13 mouse cellular contexts compared by ENCODE assay signal in the genomic region with DNA sequence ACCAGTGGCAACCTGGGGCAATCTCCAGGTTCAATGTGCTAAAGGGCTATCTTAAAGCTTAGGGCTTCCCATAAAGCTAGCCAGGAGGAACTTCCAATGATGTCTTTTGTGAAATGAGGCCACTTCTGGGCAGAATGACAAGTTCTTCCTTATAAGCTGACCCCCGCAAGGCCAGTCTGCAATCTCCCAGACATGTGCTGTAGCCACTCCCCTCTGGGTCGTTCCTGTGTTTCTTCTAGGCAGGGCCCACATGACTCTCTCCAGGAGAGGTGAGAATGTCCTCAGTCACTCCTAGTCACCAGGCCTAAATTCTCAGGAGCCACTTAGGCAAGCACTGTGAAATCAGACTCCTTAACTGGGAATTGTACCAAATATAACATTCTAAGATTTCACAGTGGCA. TPM values are rescaled to one million over a fixed set of nuclear protein-coding genes. Genes with fewer than 3 reads are reported as not detected.
DNase-seq lines count a peak whose midpoint lies in the region; ATAC-seq and TF ChIP-seq lines count a peak whose summit lies in the region.
"Had no signal": no experiment of that assay in that cellular context is flagged by ENCODE, and none has a peak within 500 bp of the region (broad histone marks: within the 10 kb centered on the region; RNA-seq: fewer than 3 reads in every experiment).

No protein-coding gene starts in this region.

- H3K4me3 ChIP-seq in lung, embryonic 14.5 days (ENCODE audit: low read depth, low read length): no peak overlapping the region
- H3K4me3 ChIP-seq in midbrain, embryonic 16.5 days (ENCODE audit: low read depth, low read length): no peak overlapping the region
- H3K4me3 ChIP-seq: hindbrain, embryonic 13.5 days; limb, embryonic 13.5 days; neural tube, embryonic 15.5 days had no signal

- H3K27me3 ChIP-seq in lung, embryonic 14.5 days (ENCODE audit: insufficient read depth, low read length): no peaks in the 10 kb centered on the region
- no peaks in the 10 kb centered on the region for H3K27me3 ChIP-seq in midbrain, embryonic 16.5 days (ENCODE audit: control insufficient read depth, insufficient read depth, low read depth, low read length)
- H3K27me3 ChIP-seq: hindbrain, embryonic 13.5 days; limb, embryonic 13.5 days; neural tube, embryonic 15.5 days had no signal

- H3K36me3 ChIP-seq in lung, embryonic 14.5 days (ENCODE audit: insufficient read depth): peaks cover 61% of the 10 kb centered on the region
- peaks cover 38% of the 10 kb centered on the region for H3K36me3 ChIP-seq in midbrain, embryonic 16.5 days (ENCODE audit: control insufficient read depth, insufficient read depth, low read length)

- H3K27ac ChIP-seq in lung, embryonic 14.5 days (ENCODE audit: low read depth): no peak overlapping the region
- no peak overlapping the region for H3K27ac ChIP-seq in midbrain, embryonic 16.5 days (ENCODE audit: low read length)
- H3K27ac ChIP-seq: hindbrain, embryonic 13.5 days; neural tube, embryonic 15.5 days had no signal

- peak; percentile 44 for DNase-seq in kidney, adult 11 months
- no peak for DNase-seq in kidney, postnatal 36 days
- peak; percentile 25 for DNase-seq in MN1 (ENCODE audit: low spot score)
- peak; percentile 97 for DNase-seq in adipocyte (ENCODE audit: low spot score)
- DNase-seq in lung, embryonic 14.5 days: peak; percentile 60
- DNase-seq in urinary bladder, postnatal 10 days (ENCODE audit: low spot score): no peak
- DNase-seq in cerebellum, adult 11 months: no peak

- H3K9ac ChIP-seq in lung, embryonic 14.5 days: no peak overlapping the region
- H3K9ac ChIP-seq in midbrain, embryonic 16.5 days (ENCODE audit: low read depth, low read length): no peak overlapping the region
- H3K9ac ChIP-seq: hindbrain, embryonic 13.5 days; limb, embryonic 13.5 days; neural tube, embryonic 15.5 days had no signal

- H3K4me2 ChIP-seq in lung, embryonic 14.5 days: no peak overlapping the region
- H3K4me2 ChIP-seq in midbrain, embryonic 16.5 days (ENCODE audit: low read length): no peak overlapping the region
- H3K4me2 ChIP-seq: hindbrain, embryonic 13.5 days; limb, embryonic 13.5 days; neural tube, embryonic 15.5 days had no signal

- H3K4me1 ChIP-seq in lung, embryonic 14.5 days (ENCODE audit: insufficient read depth): 0 out of 2 replicates have a peak, but pooled peaks cover 3% of the 10 kb centered on the region
- no peaks in the 10 kb centered on the region for H3K4me1 ChIP-seq in midbrain, embryonic 16.5 days (ENCODE audit: control insufficient read depth, insufficient read depth, low read length)
- H3K4me1 ChIP-seq: hindbrain, embryonic 13.5 days; neural tube, embryonic 15.5 days had no signal

- 28% methylated on average over 2 of the region's 2 CpGs for WGBS in lung, embryonic 14.5 days
- WGBS in midbrain, embryonic 16.5 days: 58% methylated on average over 2 of the region's 2 CpGs

- no peaks in the 10 kb centered on the region for H3K9me3 ChIP-seq in lung, embryonic 14.5 days (ENCODE audit: low read depth, low read length)
- no peaks in the 10 kb centered on the region for H3K9me3 ChIP-seq in midbrain, embryonic 16.5 days (replicated peaks; ENCODE audit: control insufficient read depth, low read length, poor library complexity, severe bottlenecking)
- H3K9me3 ChIP-seq: G1E; hindbrain, embryonic 13.5 days; limb, embryonic 13.5 days; neural tube, embryonic 15.5 days had no signal

- TF ChIP-seq CTCF in lung, embryonic 14.5 days (IDR thresholded peaks at IDR 0.05; ENCODE audit: low read depth): no peak

- ATAC-seq in lung, embryonic 14.5 days (ENCODE audit: insufficient read depth): 0 out of 2 replicates have a peak, but pooled peaks have one; percentile 32
- no peak for ATAC-seq in midbrain, embryonic 16.5 days
- ATAC-seq: forebrain, embryonic 16.5 days had no signal

RNA-seq across cellular contexts. Expression of gene Il34, which starts 4.1 kb away (rescaled TPM):
- polyA plus RNA-seq in lung, embryonic 14.5 days (2014; fragmentation: Nextera tagmentation; extraction: Ambion mirVana): 1.6 and 2.4 TPM in 2 replicates
- polyA plus RNA-seq in midbrain, embryonic 16.5 days (2015; fragmentation: Nextera tagmentation; extraction: Ambion mirVana): 6.9 and 7.7 TPM in 2 replicates
- polyA plus RNA-seq: G1E had no signal

RNA-seq across cellular contexts. Expression of gene Cog4, which starts 36.6 kb away (rescaled TPM):
- polyA plus RNA-seq in lung, embryonic 14.5 days (2014; fragmentation: Nextera tagmentation; extraction: Ambion mirVana): 70.9 and 71.0 TPM in 2 replicates
- 72.1 and 77.4 TPM in 2 replicates for polyA plus RNA-seq in midbrain, embryonic 16.5 days (2015; fragmentation: Nextera tagmentation; extraction: Ambion mirVana)

RNA-seq across cellular contexts. Expression of gene Sf3b3, which starts 36.8 kb away (rescaled TPM):
- 168 and 174 TPM in 2 replicates for polyA plus RNA-seq in lung, embryonic 14.5 days (2014; fragmentation: Nextera tagmentation; extraction: Ambion mirVana)
- polyA plus RNA-seq in midbrain, embryonic 16.5 days (2015; fragmentation: Nextera tagmentation; extraction: Ambion mirVana): 92.3 and 96.1 TPM in 2 replicates

Comparison
In these comparisons a context has a peak if more than half of its experiments do, and no peak if none do; other contexts are left out.
1. DNase-seq: peak in kidney, adult 11 months (single experiment), MN1 (single experiment), adipocyte (single experiment) and lung, embryonic 14.5 days (single experiment); none in kidney, postnatal 36 days (0 of 2), urinary bladder, postnatal 10 days (single experiment) and cerebellum, adult 11 months (single experiment).